Mouse (Mus musculus) central nervous system, embryonic 11.5 days (tissue): ENCODE measurements around the gene Eya3. TPM values are rescaled to one million over a fixed set of nuclear protein-coding genes. Genes with fewer than 3 reads are reported as not detected.

Source experiments
- polyA plus RNA-seq: library from polyadenylated mRNA; depleted of rRNA; stranded (reverse); fragments of >200 nt; gene quantifications from 2 replicates; pipeline ENCODE4 v1.2.3, GENCODE M21; 2012; rRNA removed

The Eya3 gene
- 40.7 and 41.9 TPM in 2 replicates for polyA plus RNA-seq

DNA sequence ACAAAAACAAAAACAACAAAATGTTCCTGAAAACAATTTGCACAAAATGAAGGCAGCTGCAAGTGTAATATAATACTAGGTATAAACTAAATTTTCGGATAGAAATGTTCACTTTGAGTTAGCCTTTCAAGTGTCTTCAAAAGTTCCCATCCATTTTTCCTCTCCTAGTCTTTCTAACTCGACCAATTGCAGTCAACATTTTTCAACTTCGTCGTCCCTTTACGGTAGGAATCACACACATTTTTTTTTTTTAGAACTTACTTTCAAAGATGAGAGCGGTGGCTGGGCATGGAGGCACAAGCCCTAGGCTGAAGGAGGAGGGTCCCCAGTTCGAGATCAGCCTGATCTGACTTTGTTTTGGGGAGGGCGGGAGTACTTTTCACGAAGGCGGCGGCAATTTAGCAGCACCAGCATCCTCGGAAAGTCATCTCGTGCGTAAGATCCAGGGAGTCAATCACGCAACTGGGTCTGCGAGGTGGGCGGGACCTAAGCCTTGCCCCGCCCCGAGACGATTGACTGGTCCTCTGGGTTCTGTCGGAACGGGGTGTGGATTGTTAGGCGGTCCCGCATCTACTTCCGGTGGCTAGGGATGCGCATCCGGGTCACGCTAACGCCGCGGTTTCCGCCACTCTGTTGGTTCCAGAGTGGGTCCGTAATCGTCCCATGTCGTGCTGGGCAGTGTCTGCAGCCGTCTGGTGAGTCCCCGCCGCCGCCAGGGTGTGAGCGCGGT lies at the start of gene Eya3:
Gene Eya3, plus strand, starts transcription at position 527 of the 730 bp plus-strand sequence.

DNA sequence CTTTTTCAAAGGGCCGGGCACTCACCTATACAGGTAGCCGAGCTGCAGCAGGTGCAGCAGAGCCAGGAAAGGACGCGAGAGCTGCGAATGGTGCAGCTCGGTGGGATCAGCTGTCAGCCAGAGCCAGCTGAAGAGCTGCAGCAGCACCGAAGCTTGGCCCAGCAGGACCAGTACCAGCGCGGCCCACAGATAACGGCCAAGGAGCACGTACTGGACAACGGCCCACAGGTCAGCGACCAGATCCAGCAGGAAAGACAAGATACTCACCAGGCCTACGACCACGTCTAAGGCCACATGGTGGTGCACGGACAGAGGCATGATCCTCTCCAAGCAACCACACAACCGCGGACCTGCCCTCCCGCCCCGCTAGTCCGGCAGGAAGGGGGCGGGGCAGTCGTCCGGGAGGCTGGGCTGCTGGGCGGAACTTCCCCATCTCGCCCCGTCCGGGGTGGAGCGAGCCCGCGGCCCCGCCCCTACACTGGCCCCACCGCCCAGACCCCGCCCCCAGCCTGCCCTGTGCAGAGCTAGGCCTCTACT lies 93.4 kb downstream of the Eya3 start, which contains the start of gene Xkr8:
Gene Xkr8, minus strand, starts transcription at position 399 of the 537 bp plus-strand sequence.

DNA sequence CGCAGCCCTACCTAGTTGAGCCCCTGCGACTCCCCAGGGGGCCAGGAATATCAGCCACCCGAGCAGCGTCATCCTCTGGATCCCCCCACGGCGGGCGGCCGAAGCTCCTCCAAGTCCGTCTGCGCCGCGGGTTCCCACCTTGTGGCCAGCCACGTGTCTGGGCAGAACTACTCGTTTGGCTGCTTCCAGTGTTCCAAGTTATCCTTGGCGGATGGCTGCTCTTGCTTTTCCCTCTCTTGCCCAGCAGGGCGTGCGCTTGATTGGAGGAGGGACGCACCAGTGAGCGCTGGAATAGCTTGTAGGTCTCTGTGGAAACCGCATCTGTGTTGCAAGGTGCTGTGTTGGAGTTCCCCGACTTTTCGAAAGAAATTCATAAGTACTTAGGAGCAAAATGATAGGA lies 118.2 kb downstream of the Eya3 start, which contains the start of gene Smpdl3b:
Gene Smpdl3b, minus strand, starts transcription at position 279 of the 400 bp plus-strand sequence.

DNA sequence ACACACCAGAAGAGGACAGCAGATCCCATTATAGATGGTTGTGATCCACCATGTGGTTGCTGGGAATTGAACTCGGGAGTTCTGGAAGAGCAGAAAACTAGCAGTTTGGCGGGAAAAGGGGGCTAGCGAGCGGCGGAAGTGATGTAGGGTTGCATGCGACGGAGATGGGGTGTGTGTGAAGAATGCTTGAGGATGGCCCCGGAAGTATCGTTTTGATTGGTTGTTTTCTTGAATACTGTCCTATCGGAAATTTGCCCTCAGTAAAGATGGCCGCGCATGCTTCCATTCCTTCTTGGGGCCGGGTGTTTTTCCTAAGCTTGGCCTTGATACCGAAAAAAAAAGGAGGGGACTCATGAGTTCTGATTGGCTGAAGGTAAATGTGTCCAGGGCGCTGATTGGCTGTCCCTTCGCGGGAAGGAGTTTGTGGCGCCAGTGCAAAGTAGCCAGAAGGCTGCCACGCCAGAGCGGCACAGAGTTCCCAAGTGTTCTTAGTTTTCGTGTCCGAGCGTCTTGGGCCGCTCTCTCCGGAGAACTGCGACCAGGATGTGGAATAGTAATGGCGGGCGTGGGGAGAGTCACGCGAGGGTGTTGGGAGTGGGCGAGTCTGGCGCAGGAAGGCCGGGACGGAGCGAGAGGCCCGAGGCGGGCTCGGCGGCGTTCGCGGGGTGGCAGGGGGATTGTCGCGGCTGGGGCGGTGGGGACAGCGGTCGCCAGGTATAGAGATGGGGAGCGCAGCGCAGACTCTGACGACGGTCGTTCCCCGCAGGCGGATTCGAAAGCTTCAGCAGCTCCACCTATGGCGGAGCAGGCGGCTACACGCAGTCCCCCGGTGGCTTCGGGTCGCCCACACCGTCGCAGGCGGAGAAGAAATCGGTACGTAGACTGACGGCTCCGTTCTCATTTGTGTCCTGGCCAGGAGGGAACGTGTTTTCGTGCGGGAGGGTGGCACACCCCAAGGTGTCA lies 129.4 kb downstream of the Eya3 start, which contains the start of gene Rpa2:
Gene Rpa2, plus strand, starts transcription at position 419 of the 963 bp plus-strand sequence.

Other genes starting within 250 kb of the Eya3 start
- gene Phactr4, start 216.5 kb upstream of the Eya3 start, polyA plus RNA-seq, result 29.7 and 51.3 TPM in 2 replicates
- 15.8 TPM in 2 replicates for gene Med18, start 175.1 kb upstream of the Eya3 start, polyA plus RNA-seq
- 4.8 and 6.0 TPM in 2 replicates for gene Sesn2, start 128.5 kb upstream of the Eya3 start, polyA plus RNA-seq
- gene Atpif1, start 105.3 kb upstream of the Eya3 start, polyA plus RNA-seq, result 848 and 1,778 TPM in 2 replicates
- 177 and 456 TPM in 2 replicates for gene Dnajc8, start 103.4 kb upstream of the Eya3 start, polyA plus RNA-seq
- 0.53 and 0.55 TPM in 2 replicates for gene Ptafr, start 74.9 kb upstream of the Eya3 start, polyA plus RNA-seq
- 3.9 and 6.2 TPM in 2 replicates for gene Xkr8, start 93.6 kb downstream of the Eya3 start, polyA plus RNA-seq
- 1.7 and 3.3 TPM in 2 replicates for gene Smpdl3b, start 118.3 kb downstream of the Eya3 start, polyA plus RNA-seq
- gene Rpa2, start 129.3 kb downstream of the Eya3 start, polyA plus RNA-seq, result 93.8 and 98.4 TPM in 2 replicates
- 0.88 TPM in 2 replicates for gene Themis2, start 157.4 kb downstream of the Eya3 start, polyA plus RNA-seq
- gene Ppp1r8, start 204.2 kb downstream of the Eya3 start, polyA plus RNA-seq, result 120 and 148 TPM in 2 replicates
- 67.5 and 69.8 TPM in 2 replicates for gene Stx12, start 245.5 kb downstream of the Eya3 start, polyA plus RNA-seq